Mouse (Mus musculus): Measurements from ENCODE around the gene Acap1. TPM values are rescaled to one million over a fixed set of nuclear protein-coding genes. Genes with fewer than 3 reads are reported as not detected.

Gene Acap1
- polyA plus RNA-seq, 1 experiment from 2014 or later, result 0.17 TPM

DNA sequence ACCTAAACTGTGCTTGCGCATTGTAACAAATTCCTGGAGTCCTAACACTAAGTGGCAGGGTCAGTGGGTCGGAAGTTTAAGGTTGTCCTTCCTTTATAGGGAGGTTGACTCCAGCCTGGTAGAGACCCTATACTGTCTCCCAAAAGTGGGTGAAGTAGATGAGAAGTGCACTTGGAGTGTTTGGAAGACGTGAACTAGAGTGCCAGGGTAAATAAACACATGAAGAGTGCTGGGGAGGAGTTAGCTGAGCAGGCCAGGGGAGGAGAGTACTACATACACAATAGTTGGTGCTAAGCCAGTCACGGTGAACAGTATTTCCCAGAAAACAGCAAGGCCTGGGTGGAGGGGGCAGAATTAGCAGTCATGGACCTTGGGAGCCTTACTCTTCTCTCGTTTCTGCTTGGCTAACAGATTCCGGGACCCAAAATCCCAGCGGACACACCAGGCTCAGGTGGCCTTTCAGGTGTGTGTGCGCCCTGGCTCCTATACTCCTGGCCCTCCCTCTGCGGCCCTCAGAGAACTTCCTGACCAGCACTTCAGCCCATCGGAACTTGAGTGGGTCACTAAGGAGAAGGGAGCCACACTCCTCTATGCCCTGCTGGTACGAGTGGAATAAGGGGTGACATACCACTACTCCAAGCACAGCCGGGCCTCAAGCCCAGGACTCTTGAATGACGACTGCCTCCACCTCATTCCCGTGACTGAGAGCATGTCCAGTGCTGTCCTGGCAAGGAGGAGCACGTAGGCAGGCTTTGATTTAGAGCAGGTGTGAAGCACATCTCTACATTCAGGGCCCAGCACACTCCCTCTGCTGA, 17.6 kb upstream of the Acap1 start:
- WGBS, result 79% methylated on average over 15 of the region's 15 CpGs
- peak overlapping the region; percentile 90; the same call in 1 of the 2 replicates for H3K27ac ChIP-seq (replicated peaks; ENCODE audit: low read depth, low read length)
- H3K4me1 ChIP-seq (ENCODE audit: control insufficient read depth, insufficient read depth, low read length), result peaks cover 17% of the 10 kb centered on the region
- no peaks in the 10 kb centered on the region for H3K27me3 ChIP-seq (ENCODE audit: control insufficient read depth, insufficient read depth, low read length)
- H3K4me2 ChIP-seq (ENCODE audit: low read length), result peak overlapping the region; percentile 99
- H3K9ac ChIP-seq (replicated peaks; ENCODE audit: low read length), result peak overlapping the region; percentile 82; the same call in 1 of the 2 replicates
- peak; percentile 26; the same call in 1 of the 2 replicates for ATAC-seq (ENCODE audit: low FRiP score, low TSS enrichment)
- no peaks in the 10 kb centered on the region for H3K9me3 ChIP-seq (ENCODE audit: control insufficient read depth, low read length)
- H3K36me3 ChIP-seq (ENCODE audit: control insufficient read depth, insufficient read depth, low read length), result peaks cover 88% of the 10 kb centered on the region
- peak overlapping the region; percentile 80; the same call in 1 of the 2 replicates for H3K4me3 ChIP-seq (replicated peaks; ENCODE audit: low read depth, low read length)
- DNase-seq, result no peak

GRCm38 (mm10) chr11:69911701-69912100, 16.4 kb upstream of the Acap1 start:
- no peak for ATAC-seq (ENCODE audit: low FRiP score, low TSS enrichment)
- Histone ChIP-seq H3K9me3 (ENCODE audit: control insufficient read depth, low read length) (no peaks in the 10 kb centered on the region), H3K4me2 (ENCODE audit: low read length) (no peak overlapping the region), H3K27me3 (ENCODE audit: control insufficient read depth, insufficient read depth, low read length) (no peaks in the 10 kb centered on the region), H3K4me3 (replicated peaks; ENCODE audit: low read depth, low read length) (no peak overlapping the region), H3K36me3 (ENCODE audit: control insufficient read depth, insufficient read depth, low read length) (peaks cover 88% of the 10 kb centered on the region), H3K27ac (replicated peaks; ENCODE audit: low read depth, low read length) (no peak overlapping the region), H3K9ac (replicated peaks; ENCODE audit: low read length) (no peak overlapping the region), H3K4me1 (ENCODE audit: control insufficient read depth, insufficient read depth, low read length) (peaks cover 17% of the 10 kb centered on the region)
- no peak for DNase-seq
- 91% methylated on average over 6 of the region's 6 CpGs for WGBS

DNA sequence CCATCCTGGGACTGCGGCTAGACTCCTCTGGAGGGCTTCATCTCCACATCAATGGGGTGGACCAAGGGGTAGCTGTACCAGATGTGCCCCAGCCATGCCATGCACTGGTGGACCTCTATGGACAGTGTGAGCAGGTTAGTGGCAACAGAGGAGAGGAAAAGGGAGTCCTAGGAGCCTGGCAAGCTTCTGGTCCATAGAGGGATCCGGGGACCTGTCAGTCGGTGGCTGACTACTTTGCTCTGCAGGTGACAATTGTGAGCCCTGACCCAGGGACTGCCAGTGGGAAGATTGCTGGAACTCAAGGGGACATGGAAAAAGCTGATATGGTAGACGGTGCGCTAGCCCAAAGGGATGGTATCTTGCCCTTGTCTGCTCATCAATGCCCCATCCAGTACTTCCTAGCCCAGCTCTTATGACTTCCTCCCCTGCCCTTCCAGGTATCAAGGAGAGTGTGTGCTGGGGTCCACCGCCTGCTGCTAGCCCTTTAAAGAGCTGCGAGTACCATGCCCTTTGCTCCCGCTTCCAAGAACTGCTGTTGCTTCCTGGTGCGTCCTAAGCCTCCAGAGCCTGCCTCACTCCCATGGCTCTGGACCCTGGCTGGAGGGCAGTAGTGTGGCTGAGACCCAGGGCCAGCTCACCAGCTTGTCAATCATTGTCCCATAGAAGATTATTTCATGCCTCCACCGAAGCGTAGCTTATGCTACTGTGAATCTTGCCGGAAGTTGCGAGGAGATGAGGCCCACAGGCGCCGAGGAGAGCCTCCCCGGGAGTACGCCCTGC, 15.6 kb upstream of the Acap1 start:
- no peak overlapping the region for H3K4me2 ChIP-seq (ENCODE audit: low read length)
- WGBS, result 94% methylated on average over 17 of the region's 17 CpGs

GRCm38 (mm10) chr11:69910177-69910576, 14.8 kb upstream of the Acap1 start:
- H3K4me1 ChIP-seq (ENCODE audit: control insufficient read depth, insufficient read depth, low read length), result peaks cover 14% of the 10 kb centered on the region
- H3K9me3 ChIP-seq (ENCODE audit: control insufficient read depth, low read length), result no peaks in the 10 kb centered on the region
- no peak overlapping the region for H3K27ac ChIP-seq (replicated peaks; ENCODE audit: low read depth, low read length)
- no peak overlapping the region for H3K9ac ChIP-seq (replicated peaks; ENCODE audit: low read length)
- no peak overlapping the region for H3K4me2 ChIP-seq (ENCODE audit: low read length)
- ATAC-seq (ENCODE audit: low FRiP score, low TSS enrichment) (no peak), DNase-seq (no peak)
- H3K4me3 ChIP-seq (replicated peaks; ENCODE audit: low read depth, low read length), result no peak overlapping the region
- peaks cover 88% of the 10 kb centered on the region for H3K36me3 ChIP-seq (ENCODE audit: control insufficient read depth, insufficient read depth, low read length)
- H3K27me3 ChIP-seq (ENCODE audit: control insufficient read depth, insufficient read depth, low read length), result no peaks in the 10 kb centered on the region
- WGBS, result 93% methylated on average over 8 of the region's 8 CpGs

More for the DNA sequence above, 15.6 kb upstream of the Acap1 start:
- no peak overlapping the region for H3K27ac ChIP-seq (replicated peaks; ENCODE audit: low read depth, low read length)
- H3K9ac ChIP-seq (replicated peaks; ENCODE audit: low read length), result no peak overlapping the region
- no peak for ATAC-seq (ENCODE audit: low FRiP score, low TSS enrichment)
- H3K4me1 ChIP-seq (ENCODE audit: control insufficient read depth, insufficient read depth, low read length), result peaks cover 17% of the 10 kb centered on the region
- peaks cover 88% of the 10 kb centered on the region for H3K36me3 ChIP-seq (ENCODE audit: control insufficient read depth, insufficient read depth, low read length)
- no peak overlapping the region for H3K4me3 ChIP-seq (replicated peaks; ENCODE audit: low read depth, low read length)
- H3K27me3 ChIP-seq (ENCODE audit: control insufficient read depth, insufficient read depth, low read length), result no peaks in the 10 kb centered on the region
- no peak for DNase-seq
- H3K9me3 ChIP-seq (ENCODE audit: control insufficient read depth, low read length), result no peaks in the 10 kb centered on the region

DNA sequence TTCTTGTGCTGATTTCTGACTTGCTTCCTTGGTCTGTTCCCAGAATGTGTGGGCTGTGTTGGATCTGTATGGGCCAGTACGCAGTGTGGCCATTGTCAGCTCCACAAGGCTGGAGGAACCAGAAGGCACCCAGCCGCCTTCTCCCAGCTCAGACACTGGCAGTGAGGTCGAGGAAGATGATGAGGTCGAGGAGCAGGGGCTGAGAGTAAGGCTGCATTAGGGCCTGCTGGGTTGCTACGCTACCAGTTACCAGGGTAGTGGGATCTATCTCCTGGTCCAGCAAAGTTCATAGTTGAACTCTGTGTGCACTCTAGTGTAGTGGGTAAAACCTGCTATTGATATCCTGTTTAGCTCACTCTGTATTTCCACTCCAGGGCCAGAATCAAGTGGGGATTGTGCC, 13.8 kb upstream of the Acap1 start:
- no peak for DNase-seq
- Histone ChIP-seq H3K4me1 (ENCODE audit: control insufficient read depth, insufficient read depth, low read length) (peaks cover 5% of the 10 kb centered on the region; the same call in 1 of the 2 replicates), H3K4me2 (ENCODE audit: low read length) (no peak overlapping the region), H3K27me3 (ENCODE audit: control insufficient read depth, insufficient read depth, low read length) (no peaks in the 10 kb centered on the region), H3K27ac (replicated peaks; ENCODE audit: low read depth, low read length) (no peak overlapping the region), H3K9ac (replicated peaks; ENCODE audit: low read length) (no peak overlapping the region), H3K36me3 (ENCODE audit: control insufficient read depth, insufficient read depth, low read length) (peaks cover 93% of the 10 kb centered on the region), H3K4me3 (replicated peaks; ENCODE audit: low read depth, low read length) (no peak overlapping the region), H3K9me3 (ENCODE audit: control insufficient read depth, low read length) (no peaks in the 10 kb centered on the region)
- WGBS, result 88% methylated on average over 5 of the region's 5 CpGs
- ATAC-seq (ENCODE audit: low FRiP score, low TSS enrichment), result no peak

DNA sequence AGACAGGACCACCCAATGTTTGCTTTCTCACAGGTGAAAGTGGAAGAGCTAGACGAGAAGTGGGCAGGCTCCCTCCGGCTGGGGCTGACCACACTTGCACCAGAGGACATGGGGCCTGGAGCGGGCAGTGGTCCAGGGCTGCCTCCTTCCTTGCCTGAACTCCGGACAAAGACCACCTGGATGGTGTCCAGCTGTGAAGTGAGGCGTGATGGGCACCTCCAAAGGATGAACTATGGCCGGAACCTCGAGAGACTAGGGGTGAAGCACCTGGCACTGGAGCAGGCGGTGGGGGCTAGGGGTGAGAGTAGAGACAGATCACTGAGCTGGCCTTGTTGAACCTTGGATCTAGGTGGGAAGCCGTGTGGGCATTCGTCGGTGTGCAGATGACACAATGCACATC, 13.3 kb upstream of the Acap1 start:
- Histone ChIP-seq H3K4me3 (replicated peaks; ENCODE audit: low read depth, low read length) (no peak overlapping the region), H3K36me3 (ENCODE audit: control insufficient read depth, insufficient read depth, low read length) (peaks cover 98% of the 10 kb centered on the region), H3K4me1 (ENCODE audit: control insufficient read depth, insufficient read depth, low read length) (peaks cover 5% of the 10 kb centered on the region; the same call in 1 of the 2 replicates), H3K27me3 (ENCODE audit: control insufficient read depth, insufficient read depth, low read length) (no peaks in the 10 kb centered on the region), H3K9me3 (ENCODE audit: control insufficient read depth, low read length) (no peaks in the 10 kb centered on the region), H3K27ac (replicated peaks; ENCODE audit: low read depth, low read length) (no peak overlapping the region), H3K4me2 (ENCODE audit: low read length) (no peak overlapping the region), H3K9ac (replicated peaks; ENCODE audit: low read length) (no peak overlapping the region)
- no peak for ATAC-seq (ENCODE audit: low FRiP score, low TSS enrichment)
- 96% methylated on average over 11 of the region's 11 CpGs for WGBS
- DNase-seq, result no peak

DNA sequence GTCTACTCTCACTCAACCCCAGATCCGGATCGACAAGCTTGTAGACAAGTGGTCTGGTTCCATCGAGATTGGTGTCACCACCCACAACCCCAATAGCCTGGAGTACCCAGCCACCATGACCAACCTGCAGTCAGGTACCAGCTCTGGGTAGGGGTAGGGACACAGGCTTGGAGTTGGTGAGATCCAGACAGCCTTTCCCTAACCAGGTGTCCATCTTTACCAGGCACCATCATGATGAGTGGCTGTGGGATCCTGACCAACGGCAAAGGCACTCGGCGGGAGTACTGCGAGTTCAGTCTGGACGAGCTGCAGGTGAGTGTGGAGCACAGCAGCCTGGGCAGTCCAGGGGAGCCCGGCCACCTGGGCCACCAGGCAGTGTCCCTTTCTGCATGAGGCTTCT, 9.0 kb upstream of the Acap1 start:
- peaks cover 17% of the 10 kb centered on the region for H3K4me1 ChIP-seq (ENCODE audit: control insufficient read depth, insufficient read depth, low read length)
- H3K4me3 ChIP-seq (replicated peaks; ENCODE audit: low read depth, low read length), result no peak overlapping the region
- ATAC-seq (ENCODE audit: low FRiP score, low TSS enrichment) (no peak), DNase-seq (no peak)
- no peaks in the 10 kb centered on the region for H3K9me3 ChIP-seq (ENCODE audit: control insufficient read depth, low read length)
- WGBS, result 98% methylated on average over 9 of the region's 9 CpGs
- peaks cover 59% of the 10 kb centered on the region for H3K36me3 ChIP-seq (ENCODE audit: control insufficient read depth, insufficient read depth, low read length)
- H3K27me3 ChIP-seq (ENCODE audit: control insufficient read depth, insufficient read depth, low read length), result no peaks in the 10 kb centered on the region
- H3K9ac ChIP-seq (replicated peaks; ENCODE audit: low read length), result no peak overlapping the region
- H3K4me2 ChIP-seq (ENCODE audit: low read length), result no peak overlapping the region
- H3K27ac ChIP-seq (replicated peaks; ENCODE audit: low read depth, low read length), result no peak overlapping the region

GRCm38 (mm10) chr11:69902972-69903371, 7.6 kb upstream of the Acap1 start:
- peaks cover 25% of the 10 kb centered on the region for H3K4me1 ChIP-seq (ENCODE audit: control insufficient read depth, insufficient read depth, low read length)
- no peaks in the 10 kb centered on the region for H3K9me3 ChIP-seq (ENCODE audit: control insufficient read depth, low read length)
- H3K36me3 ChIP-seq (ENCODE audit: control insufficient read depth, insufficient read depth, low read length), result peaks cover 46% of the 10 kb centered on the region
- no peaks in the 10 kb centered on the region for H3K27me3 ChIP-seq (ENCODE audit: control insufficient read depth, insufficient read depth, low read length)
- no peak for ATAC-seq (ENCODE audit: low FRiP score, low TSS enrichment)
- H3K4me3 ChIP-seq (replicated peaks; ENCODE audit: low read depth, low read length), result peak overlapping the region; percentile 88
- no peak for DNase-seq
- 88% methylated on average over 13 of the region's 13 CpGs for WGBS
- peak overlapping the region; percentile 91 for H3K4me2 ChIP-seq (ENCODE audit: low read length)
- no peak overlapping the region for H3K27ac ChIP-seq (replicated peaks; ENCODE audit: low read depth, low read length)
- peak overlapping the region; percentile 87 for H3K9ac ChIP-seq (replicated peaks; ENCODE audit: low read length)
